Mouse (Mus musculus): ENCODE data around the gene Snx4. TPM values are rescaled to one million over a fixed set of nuclear protein-coding genes. Genes with fewer than 3 reads are reported as not detected.

Gene Snx4
- polyA plus RNA-seq, 1 experiment, result 26.8 TPM

GRCm38 (mm10) chr16:33309066-33309465 is 57.8 kb downstream of the Snx4 start:
- Histone ChIP-seq H3K36me3 (ENCODE audit: control insufficient read depth, insufficient read depth) (no peaks in the 10 kb centered on the region), H3K27me3 (ENCODE audit: control insufficient read depth, insufficient read depth, insufficient read length) (no peaks in the 10 kb centered on the region)

GRCm38 (mm10) chr16:33315611-33316010 is 64.4 kb downstream of the Snx4 start:
- no peak overlapping the region for H3K4me2 ChIP-seq (ENCODE audit: low read depth)
- H3K79me2 ChIP-seq (ENCODE audit: control insufficient read depth, insufficient read depth), result no peaks in the 10 kb centered on the region
- no peaks in the 10 kb centered on the region for H3K36me3 ChIP-seq (ENCODE audit: control insufficient read depth, insufficient read depth)
- no peak for TF ChIP-seq POLR2AphosphoS2 (IDR thresholded peaks at IDR 0.05; ENCODE audit: insufficient read length, low read depth)
- no peak for TF ChIP-seq TCF12 (IDR thresholded peaks at IDR 0.05; ENCODE audit: insufficient read depth, poor library complexity, severe bottlenecking)
- TF ChIP-seq USF1 (IDR thresholded peaks at IDR 0.05; ENCODE audit: low read depth), result no peak
- no peak for TF ChIP-seq CEBPB (IDR thresholded peaks at IDR 0.05; ENCODE audit: insufficient read depth, poor library complexity, severe bottlenecking)
- no peak for TF ChIP-seq MYOD1 (IDR thresholded peaks at IDR 0.05; ENCODE audit: control insufficient read depth in 1 of 3, insufficient read length in 2 of 3, low read depth in 2 of 3)
- TF ChIP-seq SRF (IDR thresholded peaks at IDR 0.05; ENCODE audit: control insufficient read depth, insufficient read length, low read depth), result no peak
- no peak for TF ChIP-seq POLR2A (IDR thresholded peaks at IDR 0.05; ENCODE audit: insufficient read length, low read depth)
- TF ChIP-seq E2F4 (IDR thresholded peaks at IDR 0.05; ENCODE audit: insufficient read depth), result no peak
- TF ChIP-seq MAX (IDR thresholded peaks at IDR 0.05; ENCODE audit: low read depth), result no peak
- TF ChIP-seq REST (IDR thresholded peaks at IDR 0.05; ENCODE audit: insufficient read depth, insufficient read length), result no peak
- TF ChIP-seq MYOG (IDR thresholded peaks at IDR 0.05; ENCODE audit: control insufficient read depth in 1 of 3, insufficient read depth in 1 of 3, insufficient read length in 2 of 3, low read depth in 2 of 3), result no peak
- no peak for TF ChIP-seq TCF3 (IDR thresholded peaks at IDR 0.05; ENCODE audit: insufficient read length, low read depth)
- H3K27me3 ChIP-seq (ENCODE audit: control insufficient read depth, insufficient read depth, insufficient read length), result peaks cover 3% of the 10 kb centered on the region
- no peak overlapping the region for H3K4me3 ChIP-seq
- no peak overlapping the region for H3ac ChIP-seq (ENCODE audit: control insufficient read depth, insufficient read length)

More at GRCm38 (mm10) chr16:33309066-33309465, 57.8 kb downstream of the Snx4 start:
- H3K4me2 ChIP-seq (ENCODE audit: low read depth), result no peak overlapping the region
- H3K79me2 ChIP-seq (ENCODE audit: control insufficient read depth, insufficient read depth), result no peaks in the 10 kb centered on the region
- H3ac ChIP-seq (ENCODE audit: control insufficient read depth, insufficient read length), result no peak overlapping the region
- no peak overlapping the region for H3K4me3 ChIP-seq
- no peak for TF ChIP-seq MYOG (IDR thresholded peaks at IDR 0.05; ENCODE audit: control insufficient read depth in 1 of 3, insufficient read depth in 1 of 3, insufficient read length in 2 of 3, low read depth in 2 of 3)
- TF ChIP-seq SRF (IDR thresholded peaks at IDR 0.05; ENCODE audit: control insufficient read depth, insufficient read length, low read depth), result no peak
- TF ChIP-seq TCF12 (IDR thresholded peaks at IDR 0.05; ENCODE audit: insufficient read depth, poor library complexity, severe bottlenecking), result no peak
- no peak for TF ChIP-seq POLR2A (IDR thresholded peaks at IDR 0.05; ENCODE audit: insufficient read length, low read depth)
- TF ChIP-seq REST (IDR thresholded peaks at IDR 0.05; ENCODE audit: insufficient read depth, insufficient read length), result no peak
- TF ChIP-seq POLR2AphosphoS2 (IDR thresholded peaks at IDR 0.05; ENCODE audit: insufficient read length, low read depth), result no peak
- no peak for TF ChIP-seq MAX (IDR thresholded peaks at IDR 0.05; ENCODE audit: low read depth)
- TF ChIP-seq TCF3 (IDR thresholded peaks at IDR 0.05; ENCODE audit: insufficient read length, low read depth), result no peak

- TF ChIP-seq POLR2A (IDR thresholded peaks at IDR 0.05; ENCODE audit: insufficient read length, low read depth), result no peak
- TF ChIP-seq USF1 (IDR thresholded peaks at IDR 0.05; ENCODE audit: low read depth), result no peak
- TF ChIP-seq MAX (IDR thresholded peaks at IDR 0.05; ENCODE audit: low read depth), result no peak
- H3K4me3 ChIP-seq, result no peak overlapping the region
- peaks cover 6% of the 10 kb centered on the region for H3K27me3 ChIP-seq (ENCODE audit: control insufficient read depth, insufficient read depth, insufficient read length)
- H3K79me2 ChIP-seq (ENCODE audit: control insufficient read depth, insufficient read depth), result no peaks in the 10 kb centered on the region
- H3K36me3 ChIP-seq (ENCODE audit: control insufficient read depth, insufficient read depth), result no peaks in the 10 kb centered on the region
- H3K4me2 ChIP-seq (ENCODE audit: low read depth), result no peak overlapping the region
- no peak overlapping the region for H3ac ChIP-seq (ENCODE audit: control insufficient read depth, insufficient read length)
Observed at GRCm38 (mm10) chr16:33317646-33318045, 66.4 kb downstream of the Snx4 start.

GRCm38 (mm10) chr16:33318059-33318458 is 66.8 kb downstream of the Snx4 start:
- TF ChIP-seq POLR2A (IDR thresholded peaks at IDR 0.05; ENCODE audit: insufficient read length, low read depth), result no peak
- H3K27me3 ChIP-seq (ENCODE audit: control insufficient read depth, insufficient read depth, insufficient read length), result peaks cover 9% of the 10 kb centered on the region
- H3K79me2 ChIP-seq (ENCODE audit: control insufficient read depth, insufficient read depth), result no peaks in the 10 kb centered on the region
- H3K4me3 ChIP-seq, result no peak overlapping the region
- H3ac ChIP-seq (ENCODE audit: control insufficient read depth, insufficient read length), result no peak overlapping the region
- H3K4me2 ChIP-seq (ENCODE audit: low read depth), result no peak overlapping the region
- H3K36me3 ChIP-seq (ENCODE audit: control insufficient read depth, insufficient read depth), result no peaks in the 10 kb centered on the region

GRCm38 (mm10) chr16:33325704-33326455 is 74.6 kb downstream of the Snx4 start:
- Histone ChIP-seq H3K4me3 (no peak overlapping the region), H3K27me3 (ENCODE audit: control insufficient read depth, insufficient read depth, insufficient read length) (peaks cover 7% of the 10 kb centered on the region), H3K4me2 (ENCODE audit: low read depth) (no peak overlapping the region), H3K79me2 (ENCODE audit: control insufficient read depth, insufficient read depth) (no peaks in the 10 kb centered on the region), H3K36me3 (ENCODE audit: control insufficient read depth, insufficient read depth) (no peaks in the 10 kb centered on the region), H3ac (ENCODE audit: control insufficient read depth, insufficient read length) (no peak overlapping the region)
- no peak for TF ChIP-seq SRF (IDR thresholded peaks at IDR 0.05; ENCODE audit: control insufficient read depth, insufficient read length, low read depth)
- no peak for TF ChIP-seq TCF3 (IDR thresholded peaks at IDR 0.05; ENCODE audit: insufficient read length, low read depth)
- no peak for TF ChIP-seq POLR2AphosphoS2 (IDR thresholded peaks at IDR 0.05; ENCODE audit: insufficient read length, low read depth)
- no peak for TF ChIP-seq POLR2A (IDR thresholded peaks at IDR 0.05; ENCODE audit: insufficient read length, low read depth)
